Mouse (Mus musculus) limb, embryonic 11.5 days (tissue): Measurements from ENCODE around the gene Dock9. TPM values are rescaled to one million over a fixed set of nuclear protein-coding genes. Genes with fewer than 3 reads are reported as not detected.

Experiments used
- ATAC-seq: fragments of 200-750 bp; cut with Nextera tagmentation; 2 replicates; pipeline ENCODE4 v1.8.0; 2017; ENCODE audit warnings: low read depth; ENCODE audit not compliant: insufficient number of reproducible peaks, low FRiP score, low TSS enrichment
- DNase-seq: peaks from one replicate; pipeline ENCODE4 v3.0.0-alpha.2; 2015; ENCODE audit warnings: low spot score
- H3K27ac ChIP-seq: fragments of 300-500 bp; sonication (generic); replicated peaks from 2 replicates; pipeline ENCODE4 v1.5.1; 2014; ENCODE audit warnings: low read depth, mild to moderate bottlenecking, low read length
- H3K27me3 ChIP-seq: fragments of 300-500 bp; sonication (generic); 2 replicates; pipeline ENCODE4 v1.6.1; 2014; ENCODE audit warnings: mild to moderate bottlenecking, low read length, mixed read lengths; ENCODE audit not compliant: control insufficient read depth, insufficient read depth
- H3K36me3 ChIP-seq: fragments of 300-500 bp; sonication (generic); 2 replicates; pipeline ENCODE4 v1.6.1; 2014; ENCODE audit warnings: mild to moderate bottlenecking, low read length, moderate library complexity, mixed read lengths; ENCODE audit not compliant: control insufficient read depth, insufficient read depth
- H3K4me1 ChIP-seq: fragments of 300-500 bp; sonication (generic); 2 replicates; pipeline ENCODE4 v1.6.1; 2014; ENCODE audit warnings: low read length, mixed read lengths; ENCODE audit not compliant: control insufficient read depth, insufficient read depth
- H3K4me2 ChIP-seq: fragments of 300-500 bp; sonication (generic); 2 replicates; pipeline ENCODE4 v1.6.1; 2014; ENCODE audit warnings: low read depth, mild to moderate bottlenecking, moderate library complexity; ENCODE audit not compliant: severe bottlenecking
- H3K4me3 ChIP-seq: fragments of 300-500 bp; sonication (generic); 2 replicates; pipeline ENCODE4 v1.5.1; 2014; ENCODE audit warnings: low read depth, low read length
- H3K9ac ChIP-seq: fragments of 300-500 bp; sonication (generic); 2 replicates; pipeline ENCODE4 v1.6.1; 2014; ENCODE audit warnings: mild to moderate bottlenecking, low read length
- H3K9me3 ChIP-seq: fragments of 300-500 bp; sonication (generic); 2 replicates; pipeline ENCODE4 v1.6.1; 2016; ENCODE audit warnings: low read length; ENCODE audit not compliant: control insufficient read depth
- WGBS: fragments of 180-500 bp; shearing (Covaris S2); extraction: QIAGEN DNeasy Blood & Tissue Kit; methylation state at CpG from one replicate; pipeline ENCODE4 v1.1.7; 2014; 5-methylcytosine and 5-hydroxymethylcytosine counted together
- polyA plus RNA-seq: library from polyadenylated mRNA; unstranded; fragments of >200 nt; fragmentation: Nextera tagmentation; extraction: Ambion mirVana; gene quantifications from 2 replicates; pipeline ENCODE4 v1.2.1, GENCODE M21; 2014

The Dock9 gene
- polyA plus RNA-seq, 1 experiment from 2014 or later = 5.8 TPM

- Histone ChIP-seq H3K27ac (no peak overlapping the region), H3K9ac (no peak overlapping the region), H3K27me3 (no peaks in the 10 kb centered on the region), H3K4me2 (no peak overlapping the region), H3K36me3 (no peaks in the 10 kb centered on the region), H3K4me1 (peaks cover 13% of the 10 kb centered on the region), H3K9me3 (no peaks in the 10 kb centered on the region), H3K4me3 (no peak overlapping the region)
- no peak for ATAC-seq
- 83% methylated on average over 4 of the region's 4 CpGs for WGBS
- no peak for DNase-seq
Observed at GRCm38 (mm10) chr14:121776749-121777148, 20.9 kb downstream of the Dock9 start.

GRCm38 (mm10) chr14:121762021-121762452 is 35.6 kb downstream of the Dock9 start:
- Histone ChIP-seq H3K4me1 (no peaks in the 10 kb centered on the region), H3K4me3 (no peak overlapping the region), H3K27ac (no peak overlapping the region), H3K9me3 (no peaks in the 10 kb centered on the region), H3K9ac (no peak overlapping the region), H3K36me3 (no peaks in the 10 kb centered on the region), H3K27me3 (no peaks in the 10 kb centered on the region), H3K4me2 (no peak overlapping the region)
- DNase-seq = no peak
- no peak for ATAC-seq
- WGBS = 58% methylated on average over 11 of the region's 11 CpGs

- ATAC-seq = no peak
- DNase-seq = no peak
- Histone ChIP-seq H3K27ac (no peak overlapping the region), H3K9me3 (no peaks in the 10 kb centered on the region), H3K4me1 (no peaks in the 10 kb centered on the region), H3K9ac (no peak overlapping the region), H3K27me3 (no peaks in the 10 kb centered on the region), H3K36me3 (no peaks in the 10 kb centered on the region), H3K4me3 (no peak overlapping the region), H3K4me2 (no peak overlapping the region)
- WGBS = 84% methylated on average over 5 of the region's 5 CpGs
Observed at GRCm38 (mm10) chr14:121760403-121760802, 37.2 kb downstream of the Dock9 start.

- Histone ChIP-seq H3K9ac (no peak overlapping the region), H3K4me1 (no peaks in the 10 kb centered on the region), H3K27ac (no peak overlapping the region), H3K27me3 (no peaks in the 10 kb centered on the region), H3K4me2 (no peak overlapping the region), H3K9me3 (no peaks in the 10 kb centered on the region), H3K36me3 (no peaks in the 10 kb centered on the region), H3K4me3 (no peak overlapping the region)
- 66% methylated on average over 11 of the region's 11 CpGs for WGBS
- no peak for DNase-seq
- ATAC-seq = no peak
Observed at GRCm38 (mm10) chr14:121754110-121754509, 43.5 kb downstream of the Dock9 start.

GRCm38 (mm10) chr14:121752686-121753426 is 44.8 kb downstream of the Dock9 start:
- Histone ChIP-seq H3K4me1 (no peaks in the 10 kb centered on the region), H3K4me3 (no peak overlapping the region), H3K4me2 (no peak overlapping the region), H3K9ac (no peak overlapping the region), H3K36me3 (no peaks in the 10 kb centered on the region), H3K27me3 (no peaks in the 10 kb centered on the region), H3K9me3 (no peaks in the 10 kb centered on the region), H3K27ac (no peak overlapping the region)
- WGBS = 68% methylated on average over 19 of the region's 19 CpGs
- no peak for ATAC-seq
- no peak for DNase-seq

GRCm38 (mm10) chr14:121749606-121750005 is 48.0 kb downstream of the Dock9 start:
- H3K9ac ChIP-seq = no peak overlapping the region
- ATAC-seq (no peak), DNase-seq (no peak)
- H3K4me1 ChIP-seq = no peaks in the 10 kb centered on the region
- H3K36me3 ChIP-seq = no peaks in the 10 kb centered on the region
- no peaks in the 10 kb centered on the region for H3K9me3 ChIP-seq
- H3K27me3 ChIP-seq = no peaks in the 10 kb centered on the region
- 80% methylated on average over 9 of the region's 9 CpGs for WGBS
- H3K27ac ChIP-seq = no peak overlapping the region
- no peak overlapping the region for H3K4me3 ChIP-seq
- H3K4me2 ChIP-seq = no peak overlapping the region

GRCm38 (mm10) chr14:121749084-121749483 is 48.6 kb downstream of the Dock9 start:
- no peaks in the 10 kb centered on the region for H3K4me1 ChIP-seq
- H3K27me3 ChIP-seq = no peaks in the 10 kb centered on the region
- ATAC-seq (no peak), DNase-seq (no peak)
- no peak overlapping the region for H3K4me3 ChIP-seq
- H3K4me2 ChIP-seq = no peak overlapping the region
- no peaks in the 10 kb centered on the region for H3K36me3 ChIP-seq
- no peak overlapping the region for H3K9ac ChIP-seq
- 80% methylated on average over 10 of the region's 10 CpGs for WGBS
- H3K27ac ChIP-seq = no peak overlapping the region
- H3K9me3 ChIP-seq = no peaks in the 10 kb centered on the region

- 89% methylated on average over 7 of the region's 7 CpGs for whole genome bisulfite sequencing
- H3K27ac ChIP-seq = no peak overlapping the region
- no peaks in the 10 kb centered on the region for H3K27me3 ChIP-seq
- ATAC-seq = no peak
- no peak for DNase-seq
- peaks cover 2% of the 10 kb centered on the region; the same call in 1 of the 2 replicates for H3K4me1 ChIP-seq
- H3K4me3 ChIP-seq = no peak overlapping the region
- H3K9me3 ChIP-seq = no peaks in the 10 kb centered on the region
- H3K4me2 ChIP-seq = no peak overlapping the region
- H3K36me3 ChIP-seq = no peaks in the 10 kb centered on the region
- no peak overlapping the region for H3K9ac ChIP-seq
Observed at GRCm38 (mm10) chr14:121747360-121747759, 50.3 kb downstream of the Dock9 start.
